Mouse (Mus musculus) adipocyte (in vitro differentiated cells): ENCODE results near the gene Sdhb.

Source experiments
- DNase-seq: peaks from one replicate; pipeline ENCODE4 v3.0.0-alpha.2; 2016; ENCODE audit warnings: low spot score

Sdhb gene

GRCm38 (mm10) chr4:140977886-140978692 lies 17.1 kb downstream of the Sdhb start:
- no peak for DNase-seq

GRCm38 (mm10) chr4:140981605-140982004 lies 20.6 kb downstream of the Sdhb start:
- no peak for DNase-seq

- no peak for DNase-seq
Observed at GRCm38 (mm10) chr4:140982808-140983207, 21.8 kb downstream of the Sdhb start.

GRCm38 (mm10) chr4:140983442-140983841 lies 22.4 kb downstream of the Sdhb start:
- DNase-seq = peak; percentile 69

GRCm38 (mm10) chr4:140984544-140984943 lies 23.5 kb downstream of the Sdhb start:
- DNase-seq = no peak

GRCm38 (mm10) chr4:140986024-140986710 lies 25.2 kb downstream of the Sdhb start:
- DNase-seq = no peak

- DNase-seq = peak; percentile 70
Observed at GRCm38 (mm10) chr4:140986711-140987395, 25.9 kb downstream of the Sdhb start, which contains the start of gene Atp13a2. Gene Atp13a2 (plus strand): TSS chr4:140986873.

- DNase-seq = no peak
Observed at GRCm38 (mm10) chr4:140987476-140987875, 26.5 kb downstream of the Sdhb start.

GRCm38 (mm10) chr4:140988706-140989290 lies 27.8 kb downstream of the Sdhb start:
- DNase-seq = no peak

GRCm38 (mm10) chr4:140989447-140989846 lies 28.4 kb downstream of the Sdhb start:
- DNase-seq = no peak

GRCm38 (mm10) chr4:140992215-140992614 lies 31.2 kb downstream of the Sdhb start:
- DNase-seq = no peak

- no peak for DNase-seq
Observed at GRCm38 (mm10) chr4:140993846-140994245, 32.8 kb downstream of the Sdhb start.

- DNase-seq = no peak
Observed at GRCm38 (mm10) chr4:140995811-140996210, 34.8 kb downstream of the Sdhb start.

- DNase-seq = no peak
Observed at GRCm38 (mm10) chr4:140996812-140997211, 35.8 kb downstream of the Sdhb start.

- DNase-seq = no peak
Observed at GRCm38 (mm10) chr4:141005983-141006382, 45.0 kb downstream of the Sdhb start.

GRCm38 (mm10) chr4:141008028-141008427 lies 47.0 kb downstream of the Sdhb start:
- DNase-seq = peak; percentile 60

- DNase-seq = no peak
Observed at GRCm38 (mm10) chr4:141010118-141010517, 49.1 kb downstream of the Sdhb start, which contains the start of gene Mfap2. Gene Mfap2 (plus strand): TSS chr4:141010418.

GRCm38 (mm10) chr4:141010526-141010925 lies 49.5 kb downstream of the Sdhb start:
- DNase-seq = no peak

GRCm38 (mm10) chr4:141010941-141011429 lies 50.0 kb downstream of the Sdhb start:
- peak; percentile 60 for DNase-seq

- DNase-seq = peak; percentile 34
Observed at GRCm38 (mm10) chr4:141011556-141012328, 50.7 kb downstream of the Sdhb start.

GRCm38 (mm10) chr4:141012558-141012957 lies 51.6 kb downstream of the Sdhb start:
- no peak for DNase-seq
